Mouse (Mus musculus): ENCODE results near the gene Ddah2. TPM values are rescaled to one million over a fixed set of nuclear protein-coding genes. Genes with fewer than 3 reads are reported as not detected.

Gene Ddah2
- 392 and 957 TPM in 2 replicates for polyA plus RNA-seq (2012; rRNA removed)

DNA sequence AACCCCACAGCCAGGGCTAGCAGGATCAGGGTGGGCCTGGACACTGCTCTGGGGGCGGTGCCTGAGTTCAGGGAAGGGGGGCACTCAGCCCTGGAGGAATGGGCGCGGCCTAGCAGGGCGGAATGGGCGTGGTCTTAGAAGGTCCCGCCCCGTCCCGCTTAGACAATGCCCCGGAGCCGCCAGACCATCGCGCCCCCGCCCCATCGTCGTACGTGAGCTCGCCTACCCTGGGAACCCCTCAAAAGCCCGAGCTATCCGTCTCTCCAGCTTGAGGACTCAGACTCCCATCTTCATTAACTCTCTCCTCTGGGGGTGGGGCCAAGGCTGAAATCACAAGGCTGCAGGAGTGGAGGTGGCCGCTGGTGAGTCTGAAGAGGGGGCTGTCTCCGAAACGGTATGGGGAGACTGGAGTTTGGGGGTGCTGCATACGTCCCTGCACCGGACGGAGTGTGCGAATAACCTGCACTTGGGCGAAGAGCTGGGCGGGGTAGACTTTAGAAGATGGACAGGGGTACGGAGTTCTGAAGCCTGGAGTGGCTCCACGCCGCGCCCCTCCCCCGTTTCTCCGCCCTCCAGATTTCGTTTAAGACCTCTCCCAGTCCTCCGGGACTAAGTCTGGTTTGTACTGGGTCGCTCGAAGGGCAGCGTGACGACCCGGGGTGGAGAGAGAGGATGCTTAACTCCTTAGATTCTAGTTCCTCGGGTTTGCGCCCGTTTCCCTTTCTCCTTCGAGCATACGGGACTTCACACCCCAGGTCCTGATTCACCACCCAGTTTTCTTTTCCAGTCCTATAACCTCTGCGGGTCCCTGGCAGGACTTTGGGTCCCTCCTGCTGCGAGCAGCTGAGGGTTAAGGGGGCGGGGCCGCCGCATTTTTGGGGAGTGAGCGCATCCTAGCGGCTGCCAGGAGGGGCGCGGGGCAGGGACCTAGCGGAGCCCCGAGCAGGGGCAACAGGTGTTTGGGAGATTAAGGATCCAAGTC is at the start of gene Ddah2:
Ddah2 (plus strand) TSS at position 125 of the 982 bp plus-strand sequence.

GRCm38 (mm10) chr17:35016376-35016775 is 42.5 kb upstream of the Ddah2 start, which contains the start of gene Vwa7:
Gene Vwa7, plus strand, starts transcription at chr17:35016579.

GRCm38 (mm10) chr17:35027277-35028068 is 31.4 kb upstream of the Ddah2 start, which contains the start of gene Sapcd1:
Gene Sapcd1, minus strand, starts transcription at chr17:35028016.

DNA sequence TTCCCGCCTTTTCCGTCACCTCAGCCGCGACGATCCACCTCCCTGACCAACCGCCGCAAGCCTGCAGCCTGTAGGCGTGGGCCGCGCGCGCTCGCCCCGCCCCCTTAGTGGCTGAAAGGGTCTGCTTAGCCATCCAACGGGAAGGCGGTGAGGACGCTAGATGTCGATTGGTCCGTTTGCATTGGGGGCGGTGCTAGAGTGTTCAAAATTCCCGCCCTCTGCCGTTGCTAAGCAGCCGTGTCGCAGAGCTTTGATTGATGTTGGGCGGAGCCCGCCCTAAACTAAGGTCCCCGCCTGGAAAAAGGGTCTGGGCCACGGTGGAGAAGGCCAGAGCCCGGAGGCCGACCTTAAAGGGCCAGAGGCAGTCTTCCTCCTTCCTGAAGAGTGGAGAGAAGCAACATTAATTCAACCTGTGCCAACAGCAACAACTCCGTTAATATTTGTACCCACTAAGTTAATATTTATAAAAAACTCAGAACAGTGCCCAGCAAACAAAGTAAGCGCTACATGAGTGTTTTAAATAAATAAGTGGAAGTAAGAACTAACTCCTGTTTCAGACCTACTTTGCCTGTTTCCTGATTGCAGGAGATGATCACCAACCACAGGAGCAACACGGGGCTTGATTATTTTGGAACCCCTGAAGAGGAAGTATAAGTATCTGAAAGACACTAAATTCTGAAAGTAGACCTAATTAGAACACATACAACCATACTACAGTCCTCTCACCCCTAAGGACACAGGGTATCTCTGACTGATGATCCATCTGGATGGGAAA is 12.0 kb upstream of the Ddah2 start, which contains the start of gene Msh5:
Msh5 (minus strand) TSS at position 65 of the 775 bp plus-strand sequence.

DNA sequence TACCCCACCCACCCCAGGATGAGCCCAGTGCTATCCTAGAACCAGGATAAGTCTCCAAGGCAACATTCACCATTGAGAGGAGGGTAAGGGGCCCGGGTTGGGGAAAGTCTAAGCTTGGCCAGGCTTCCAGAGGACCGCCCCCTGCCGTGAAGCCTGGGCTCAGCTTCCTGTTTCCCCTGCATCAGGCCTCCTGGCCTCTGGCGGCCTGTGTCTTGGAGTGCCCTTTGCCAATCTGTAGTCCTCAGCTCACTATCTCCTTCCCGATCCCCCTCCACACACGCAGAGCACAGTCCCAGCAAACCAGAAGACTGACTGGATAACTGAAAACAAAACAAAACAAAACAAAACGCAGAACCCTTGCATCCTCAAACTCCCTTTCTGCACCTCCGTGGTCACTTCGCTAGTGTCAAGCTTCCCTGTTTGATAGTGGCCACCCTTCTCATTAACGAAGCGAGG is 9.2 kb upstream of the Ddah2 start, which contains the start of gene Clic1:
Clic1 (plus strand) TSS at position 406 of the 456 bp plus-strand sequence.

GRCm38 (mm10) chr17:35064951-35065947 is 6.4 kb downstream of the Ddah2 start, which contains the start of gene Ly6g6c:
Gene Ly6g6c, plus strand, starts transcription at chr17:35065388.

DNA sequence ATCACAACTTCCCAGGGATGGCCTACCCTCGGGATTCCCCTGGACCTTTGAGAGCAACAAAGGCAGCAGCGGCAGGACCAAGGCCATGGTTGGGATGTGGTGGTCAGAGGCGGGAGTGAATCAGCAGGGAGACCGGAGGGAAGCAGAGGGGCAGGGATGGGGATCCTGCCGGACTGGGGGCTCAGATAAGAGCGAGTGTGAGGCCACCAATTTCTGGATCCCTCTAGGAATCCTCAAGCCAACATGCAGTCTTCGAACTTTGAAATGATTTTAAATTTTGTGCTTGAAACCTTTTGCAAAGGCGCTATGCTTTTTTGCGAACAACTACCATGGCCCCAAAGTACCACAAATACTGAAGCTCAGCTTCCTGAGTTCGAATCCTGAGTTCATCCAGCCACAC is 7.2 kb downstream of the Ddah2 start, which contains the start of gene Mpig6b:
Mpig6b (minus strand) TSS at position 101 of the 400 bp plus-strand sequence.

GRCm38 (mm10) chr17:35076507-35077176 is 17.8 kb downstream of the Ddah2 start, which contains the start of gene Ly6g6e:
Gene Ly6g6e, plus strand, starts transcription at chr17:35076902.

GRCm38 (mm10) chr17:35077786-35078233 is 19.0 kb downstream of the Ddah2 start, which contains the start of gene Ly6g6d:
Gene Ly6g6d, minus strand, starts transcription at chr17:35078065.

DNA sequence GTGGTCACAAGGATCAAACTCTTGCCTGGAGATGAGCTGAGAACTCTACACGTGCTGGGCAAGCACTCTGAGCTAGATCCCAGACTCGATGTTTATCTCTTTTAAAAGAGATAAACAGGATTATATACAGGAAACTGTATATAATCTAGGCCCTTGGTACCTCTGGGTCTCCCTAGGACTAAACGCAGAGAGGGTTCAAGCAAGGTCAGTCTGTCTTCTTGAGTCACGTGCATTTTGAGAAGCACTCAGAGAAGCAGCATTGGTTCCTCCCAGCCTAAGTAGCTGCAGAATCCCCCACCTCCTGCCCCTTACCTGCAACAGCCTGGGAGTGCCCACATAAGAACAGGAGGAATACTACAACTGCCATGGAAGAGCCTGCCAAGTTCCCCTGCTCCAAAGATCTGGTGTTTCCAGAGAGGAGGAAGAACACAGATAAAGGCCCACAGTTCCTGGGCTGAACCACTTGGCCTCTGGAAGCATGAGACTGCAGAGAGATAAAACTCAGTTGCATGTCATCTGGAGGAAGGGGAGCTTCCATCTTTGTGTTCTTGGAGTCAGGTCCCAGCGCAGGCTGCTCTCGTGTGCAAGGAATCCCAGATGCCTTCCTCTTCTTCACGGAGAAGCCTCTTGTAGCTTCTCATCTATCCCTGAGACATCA is 26.5 kb downstream of the Ddah2 start, which contains the start of gene Ly6g6f:
Ly6g6f (minus strand) TSS at position 403 of the 658 bp plus-strand sequence.

DNA sequence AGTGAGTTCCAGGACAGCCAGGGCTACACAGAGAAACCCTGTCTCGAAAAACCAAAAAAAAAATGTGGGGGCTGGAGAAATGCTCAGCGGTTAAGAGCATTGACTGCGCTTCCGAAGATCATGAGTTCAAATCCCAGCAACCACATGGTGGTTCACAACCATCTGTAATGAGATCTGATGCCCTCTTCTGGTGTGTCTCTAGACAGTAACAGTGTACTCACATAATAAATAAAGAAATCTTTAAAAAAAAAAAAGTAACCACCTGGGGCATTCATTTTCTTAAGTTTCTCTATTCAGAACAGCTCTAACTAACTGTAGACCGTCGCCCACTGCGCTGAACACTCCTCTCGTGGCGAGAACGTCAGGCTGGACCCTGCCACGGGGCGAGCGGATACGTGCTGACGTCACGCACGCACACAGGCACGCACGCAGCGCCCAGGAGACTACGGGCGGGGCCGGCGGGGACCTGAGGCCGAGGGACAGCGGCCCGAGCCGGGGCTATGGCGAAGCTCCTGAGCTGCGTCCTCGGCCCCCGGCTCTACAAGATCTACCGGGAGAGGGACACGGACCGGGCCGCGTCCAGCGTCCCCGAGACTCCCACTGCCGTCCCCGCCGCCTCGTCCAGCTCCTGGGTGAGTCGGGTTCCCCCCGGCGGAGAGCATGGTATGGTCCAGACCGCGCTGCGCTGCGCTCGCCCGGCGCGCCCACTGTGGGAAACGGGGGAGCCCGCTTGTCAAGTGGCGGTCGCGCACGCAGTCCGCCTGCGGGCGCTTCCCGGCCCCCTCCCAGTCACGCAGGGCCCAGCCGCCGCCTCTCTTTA is 30.2 kb downstream of the Ddah2 start, which contains the start of gene Abhd16a:
Abhd16a (plus strand) TSS at position 439 of the 820 bp plus-strand sequence.

DNA sequence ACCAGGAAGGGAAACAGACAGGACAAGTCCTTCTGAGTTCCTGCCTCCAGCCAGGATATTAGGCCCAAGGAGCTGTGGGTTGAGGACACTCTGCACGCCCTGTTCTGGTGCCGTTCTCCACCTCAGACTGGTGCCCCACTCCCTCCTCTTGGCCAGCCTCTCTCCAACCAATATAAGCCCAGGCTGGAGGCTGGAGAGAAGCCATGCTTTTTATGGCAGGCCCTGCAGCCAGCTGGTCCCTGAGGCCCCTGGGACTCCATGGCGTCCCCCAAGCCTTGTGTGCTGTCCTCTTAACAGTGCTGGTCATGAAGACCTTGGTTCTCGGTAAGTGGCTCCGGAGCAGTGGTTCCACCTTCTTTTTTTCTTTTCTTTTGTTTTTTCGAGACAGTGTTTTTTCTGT is 49.3 kb downstream of the Ddah2 start, which contains the start of gene Ly6g5c:
Ly6g5c (plus strand) TSS at position 183 of the 400 bp plus-strand sequence.

Other genes with a start within 250 kb of the Ddah2 start
- 46.3 and 66.7 TPM in 2 replicates for gene Stk19, start 222.1 kb upstream of the Ddah2 start, polyA plus RNA-seq (2012; rRNA removed)
- gene Dxo, start 222.0 kb upstream of the Ddah2 start, polyA plus RNA-seq (2012; rRNA removed), result 70.9 and 71.2 TPM in 2 replicates
- 65.5 and 77.4 TPM in 2 replicates for gene Skiv2l, start 208.8 kb upstream of the Ddah2 start, polyA plus RNA-seq (2012; rRNA removed)
- 94.0 and 142 TPM in 2 replicates for gene Nelfe, start 208.6 kb upstream of the Ddah2 start, polyA plus RNA-seq (2012; rRNA removed)
- 1.9 and 6.9 TPM in 2 replicates for gene Cfb, start 196.5 kb upstream of the Ddah2 start, polyA plus RNA-seq (2012; rRNA removed)
- 73.5 and 98.0 TPM in 2 replicates for gene Zbtb12, start 179.6 kb upstream of the Ddah2 start, polyA plus RNA-seq (2012; rRNA removed)
- gene Gm20547, start 177.0 kb upstream of the Ddah2 start, polyA plus RNA-seq (2012; rRNA removed), result not detected in 2 replicates
- 1.6 and 2.2 TPM in 2 replicates for gene C2, start 160.8 kb upstream of the Ddah2 start, polyA plus RNA-seq (2012; rRNA removed)
- 218 and 222 TPM in 2 replicates for gene Ehmt2, start 160.6 kb upstream of the Ddah2 start, polyA plus RNA-seq (2012; rRNA removed)
- gene Slc44a4, start 144.6 kb upstream of the Ddah2 start, polyA plus RNA-seq (2012; rRNA removed), result 0.08 and 0.11 TPM in 2 replicates
- 14.5 and 15.9 TPM in 2 replicates for gene Neu1, start 127.8 kb upstream of the Ddah2 start, polyA plus RNA-seq (2012; rRNA removed)
- 3.0 and 3.4 TPM in 2 replicates for gene Hspa1b, start 99.8 kb upstream of the Ddah2 start, polyA plus RNA-seq (2012; rRNA removed)
- not detected in 2 replicates for gene Gm20481, start 89.1 kb upstream of the Ddah2 start, polyA plus RNA-seq (2012; rRNA removed)
- 1.4 and 2.2 TPM in 2 replicates for gene Hspa1a, start 86.9 kb upstream of the Ddah2 start, polyA plus RNA-seq (2012; rRNA removed)
- gene Hspa1l, start 86.3 kb upstream of the Ddah2 start, polyA plus RNA-seq (2012; rRNA removed), result 0.22 and 0.31 TPM in 2 replicates
- 98.3 and 206 TPM in 2 replicates for gene Lsm2, start 77.2 kb upstream of the Ddah2 start, polyA plus RNA-seq (2012; rRNA removed)
- gene Vars, start 58.0 kb upstream of the Ddah2 start, polyA plus RNA-seq (2012; rRNA removed), result 127 and 135 TPM in 2 replicates
- 0.60 and 0.76 TPM in 2 replicates for gene Vwa7, start 42.5 kb upstream of the Ddah2 start, polyA plus RNA-seq (2012; rRNA removed)
- 6.4 and 8.8 TPM in 2 replicates for gene Sapcd1, start 31.0 kb upstream of the Ddah2 start, polyA plus RNA-seq (2012; rRNA removed)
- gene Msh5, start 12.3 kb upstream of the Ddah2 start, polyA plus RNA-seq (2012; rRNA removed), result 6.7 and 11.0 TPM in 2 replicates
- gene Clic1, start 9.1 kb upstream of the Ddah2 start, polyA plus RNA-seq (2012; rRNA removed), result 122 and 142 TPM in 2 replicates
- gene Ly6g6c, start 6.4 kb downstream of the Ddah2 start, polyA plus RNA-seq (2012; rRNA removed), result 0.19 and 0.28 TPM in 2 replicates
- 0.67 and 0.88 TPM in 2 replicates for gene Mpig6b, start 7.1 kb downstream of the Ddah2 start, polyA plus RNA-seq (2012; rRNA removed)
- 0.18 and 0.29 TPM in 2 replicates for gene Ly6g6e, start 17.9 kb downstream of the Ddah2 start, polyA plus RNA-seq (2012; rRNA removed)
- gene Ly6g6d, start 19.0 kb downstream of the Ddah2 start, polyA plus RNA-seq (2012; rRNA removed), result 2.5 and 3.0 TPM in 2 replicates
- gene Ly6g6f, start 26.6 kb downstream of the Ddah2 start, polyA plus RNA-seq (2012; rRNA removed), result 0.83 and 1.1 TPM in 2 replicates
- gene Abhd16a, start 30.2 kb downstream of the Ddah2 start, polyA plus RNA-seq (2012; rRNA removed), result 39.3 and 52.2 TPM in 2 replicates
- not detected in 2 replicates for gene Ly6g5c, start 49.2 kb downstream of the Ddah2 start, polyA plus RNA-seq (2012; rRNA removed)
- gene Ly6g5b, start 56.4 kb downstream of the Ddah2 start, polyA plus RNA-seq (2012; rRNA removed), result 1.1 and 2.1 TPM in 2 replicates
- gene Gpank1, start 62.4 kb downstream of the Ddah2 start, polyA plus RNA-seq (2012; rRNA removed), result 19.6 and 31.0 TPM in 2 replicates
- gene Csnk2b, start 63.0 kb downstream of the Ddah2 start, polyA plus RNA-seq (2012; rRNA removed), result 156 and 178 TPM in 2 replicates
- gene D17H6S53E, start 67.3 kb downstream of the Ddah2 start, polyA plus RNA-seq (2012; rRNA removed), result 5.3 and 13.0 TPM in 2 replicates
- 10.2 and 22.4 TPM in 2 replicates for gene Apom, start 73.0 kb downstream of the Ddah2 start, polyA plus RNA-seq (2012; rRNA removed)
- gene Bag6, start 76.1 kb downstream of the Ddah2 start, polyA plus RNA-seq (2012; rRNA removed), result 201 and 247 TPM in 2 replicates
- gene Prrc2a, start 105.9 kb downstream of the Ddah2 start, polyA plus RNA-seq (2012; rRNA removed), result 320 and 416 TPM in 2 replicates
- 3.3 and 4.8 TPM in 2 replicates for gene Aif1, start 117.0 kb downstream of the Ddah2 start, polyA plus RNA-seq (2012; rRNA removed)
- 7.8 and 12.4 TPM in 2 replicates for gene Lst1, start 129.4 kb downstream of the Ddah2 start, polyA plus RNA-seq (2012; rRNA removed)
- gene Ltb, start 135.4 kb downstream of the Ddah2 start, polyA plus RNA-seq (2012; rRNA removed), result 0.25 and 0.34 TPM in 2 replicates
- gene Tnf, start 143.0 kb downstream of the Ddah2 start, polyA plus RNA-seq (2012; rRNA removed), result 0.07 and 0.09 TPM in 2 replicates
- 0.04 and 0.07 TPM in 2 replicates for gene Lta, start 146.3 kb downstream of the Ddah2 start, polyA plus RNA-seq (2012; rRNA removed)
- gene Gm16181, start 161.8 kb downstream of the Ddah2 start, polyA plus RNA-seq (2012; rRNA removed), result not detected in 2 replicates
- gene Atp6v1g2, start 174.6 kb downstream of the Ddah2 start, polyA plus RNA-seq (2012; rRNA removed), result 17.3 and 17.7 TPM in 2 replicates
- 12.8 and 19.3 TPM in 2 replicates for gene Nfkbil1, start 176.8 kb downstream of the Ddah2 start, polyA plus RNA-seq (2012; rRNA removed)
- gene Ddx39b, start 182.7 kb downstream of the Ddah2 start, polyA plus RNA-seq (2012; rRNA removed), result 967 and 1,050 TPM in 2 replicates
- gene H2-D1, start 203.7 kb downstream of the Ddah2 start, polyA plus RNA-seq (2012; rRNA removed), result 19.9 and 27.4 TPM in 2 replicates